Mouse (Mus musculus) layer of hippocampus, postnatal 14 days (tissue): ENCODE measurements around the gene Gm9495. TPM values are rescaled to one million over a fixed set of nuclear protein-coding genes. Genes with fewer than 3 reads are reported as not detected.
"Not testable (repeated sequence)": the region's sequence is repeated elsewhere in the genome, so short reads cannot be mapped to it uniquely, and the experiment has no call there.

Experiments
- DNase-seq, 2 experiments: peaks; one replicate each; pipeline ENCODE4 v3.0.0; 2021 to 2022; ENCODE audit warnings: low spot score in 2 of 2, mixed read lengths in 1 of 2
- long read RNA-seq, 2 experiments: library from polyadenylated mRNA; stranded (forward); transcript quantifications; one replicate each; pipeline ENCODE4 v2.0.0; 2021
- total RNA-seq, 2 experiments: library from RNA; stranded (reverse); gene quantifications; 2 replicates each; pipeline ENCODE4 v1.2.3; 2021

Gm9495 gene
- total RNA-seq: not detected
- long read RNA-seq, experiment 1: 0 reads
- long read RNA-seq, experiment 2: 0 reads

GRCm38 (mm10) chr8:69453465-69453864 lies at the start of gene Gm9495:
Gene Gm9495 (minus strand): TSS chr8:69453565.
- DNase-seq: not testable (repeated sequence)

- DNase-seq: not testable (repeated sequence)
Observed at GRCm38 (mm10) chr8:69474946-69475345, 21.6 kb upstream of the Gm9495 start.

GRCm38 (mm10) chr8:69420018-69420417 lies 33.3 kb downstream of the Gm9495 start:
- not testable (repeated sequence) for DNase-seq

GRCm38 (mm10) chr8:69414326-69414725 lies 39.0 kb downstream of the Gm9495 start:
- no peak for DNase-seq

GRCm38 (mm10) chr8:69404768-69405167 lies 48.6 kb downstream of the Gm9495 start:
- DNase-seq: no peak

GRCm38 (mm10) chr8:69399956-69400443 lies 53.4 kb downstream of the Gm9495 start:
- DNase-seq: no peak

- DNase-seq: peak; percentile 22 to 34
Observed at GRCm38 (mm10) chr8:69399181-69399955, 54.0 kb downstream of the Gm9495 start.

GRCm38 (mm10) chr8:69396196-69396595 lies 57.2 kb downstream of the Gm9495 start:
- DNase-seq: no peak

- DNase-seq: peak; percentile 88 to 96
Observed at GRCm38 (mm10) chr8:69395050-69395789, 58.1 kb downstream of the Gm9495 start.

- DNase-seq: no peak
Observed at GRCm38 (mm10) chr8:69384361-69384760, 69.0 kb downstream of the Gm9495 start.

Other genes starting within 250 kb of the Gm9495 start
- gene Zfp930, start 244.5 kb downstream of the Gm9495 start, total RNA-seq: 10 to 100 TPM; 10.7 to 16.4 TPM
- gene D130040H23Rik, start 182.5 kb downstream of the Gm9495 start, total RNA-seq: 10 to 100 TPM; 21.1 to 23.0 TPM
- under 1 TPM in 1 of 2 experiments, not detected in 1; 0.21 TPM for gene Gm7697, start 69.4 kb upstream of the Gm9495 start, total RNA-seq
- gene Zfp868, start 172.0 kb upstream of the Gm9495 start, total RNA-seq: 10 to 100 TPM; 16.6 to 19.4 TPM
- gene Zfp964, start 200.9 kb upstream of the Gm9495 start, total RNA-seq: 1 to 10 TPM; 3.6 to 4.1 TPM